In genomic region chr1:137838357-137838756, GRCm38 (mm10) we compare ENCODE assay signal across 26 mouse cellular contexts.
DNase-seq lines count a peak whose midpoint lies in the region; ATAC-seq lines count a peak whose summit lies in the region.
"Had no signal": no experiment of that assay in that cellular context is flagged by ENCODE, and none has a peak within 500 bp of the region (broad histone marks: within the 10 kb centered on the region; RNA-seq: fewer than 3 reads in every experiment).

No protein-coding gene starts in this region.

- no peak overlapping the region for H3K9ac ChIP-seq in forebrain, embryonic 16.5 days (replicated peaks; ENCODE audit: low read depth, low read length)
- H3K9ac ChIP-seq: heart, embryonic 13.5 days; limb, embryonic 13.5 days; liver, embryonic 12.5 days; midbrain, embryonic 15.5 days had no signal

- no peaks in the 10 kb centered on the region for H3K36me3 ChIP-seq in forebrain, embryonic 16.5 days (ENCODE audit: control insufficient read depth, insufficient read depth)
- H3K36me3 ChIP-seq: embryonic facial prominence, embryonic 10.5 days; heart, embryonic 13.5 days; limb, embryonic 13.5 days; liver, embryonic 12.5 days; midbrain, embryonic 15.5 days had no signal

- DNase-seq in left cerebral cortex, adult 11 months (ENCODE audit: low spot score), result peak; percentile 6
- DNase-seq in left cerebral cortex, postnatal 25 days (ENCODE audit: low spot score in 2 of 2), result no peak
- DNase-seq in Muller cell, postnatal 12 days (ENCODE audit: inconsistent ontology term), result peak; percentile 51
- peak; percentile 11 for DNase-seq in brain, adult 2 months (ENCODE audit: low read depth, low spot score)
- no peak for DNase-seq in layer of hippocampus, postnatal 36 days
- no peak for DNase-seq in embryo, embryonic 10.5 days (ENCODE audit: low spot score)
- DNase-seq: adrenal gland, postnatal 10 days; cerebellum, adult 9-10 months; gastrocnemius, postnatal 36 days; heart, adult 2 months; heart, postnatal 14 days; lung, adult 18-20 months; right cerebral cortex, adult 18-20 months; thymus, adult 2 months; thymus, postnatal 4 days had no signal

- H3K27me3 ChIP-seq in forebrain, embryonic 16.5 days (replicated peaks; ENCODE audit: control insufficient read depth, insufficient read depth, low read length), result no peaks in the 10 kb centered on the region
- H3K27me3 ChIP-seq: heart, embryonic 13.5 days; limb, embryonic 13.5 days; liver, embryonic 12.5 days; midbrain, embryonic 15.5 days had no signal

- WGBS in forebrain, embryonic 16.5 days, result 12% methylated on average over 8 of the region's 8 CpGs

- peak; percentile 90 for ATAC-seq in forebrain, embryonic 16.5 days
- ATAC-seq: activated CD4-positive, CD25-positive, alpha-beta regulatory T cell, adult 4 months; intestine, postnatal 0 days; liver, embryonic 12.5 days; midbrain, embryonic 15.5 days had no signal

- H3K9me3 ChIP-seq in forebrain, embryonic 16.5 days (ENCODE audit: control insufficient read depth, low read length), result no peaks in the 10 kb centered on the region
- H3K9me3 ChIP-seq: embryonic facial prominence, embryonic 10.5 days; heart, embryonic 13.5 days; limb, embryonic 13.5 days; liver, embryonic 12.5 days; midbrain, embryonic 15.5 days had no signal

- H3K4me3 ChIP-seq in forebrain, embryonic 16.5 days (replicated peaks; ENCODE audit: low read length), result no peak overlapping the region
- H3K4me3 ChIP-seq: embryonic facial prominence, embryonic 10.5 days; heart, adult 2 months; heart, embryonic 13.5 days; layer of hippocampus, adult 2 months; limb, embryonic 13.5 days; liver, embryonic 12.5 days; midbrain, embryonic 15.5 days; myocyte had no signal

- intact Hi-C loops in left cerebral cortex, postnatal 25 days (cut with DNase I), result no loop called here

- no peak overlapping the region for H3K4me2 ChIP-seq in forebrain, embryonic 16.5 days (ENCODE audit: low read length)
- H3K4me2 ChIP-seq: heart, embryonic 13.5 days; limb, embryonic 13.5 days; liver, embryonic 12.5 days; midbrain, embryonic 15.5 days had no signal

- peaks cover 10% of the 10 kb centered on the region; the same call in 1 of the 2 replicates for H3K4me1 ChIP-seq in forebrain, embryonic 16.5 days (replicated peaks; ENCODE audit: control insufficient read depth, insufficient read depth, low read length)
- H3K4me1 ChIP-seq: limb, embryonic 13.5 days; liver, embryonic 12.5 days had no signal

- no peak overlapping the region for H3K27ac ChIP-seq in forebrain, embryonic 16.5 days (ENCODE audit: low read length)
- H3K27ac ChIP-seq: embryonic facial prominence, embryonic 10.5 days; heart, adult 2 months; heart, embryonic 13.5 days; layer of hippocampus, adult 2 months; liver, embryonic 12.5 days; midbrain, embryonic 15.5 days; stomach, postnatal 0 days had no signal

Comparison
In these comparisons a context has a peak if more than half of its experiments do, and no peak if none do; other contexts are left out.
1. DNase-seq: peak in left cerebral cortex, adult 11 months (single experiment), Muller cell, postnatal 12 days (single experiment) and brain, adult 2 months (single experiment); none in left cerebral cortex, postnatal 25 days (0 of 2), layer of hippocampus, postnatal 36 days (0 of 2) and embryo, embryonic 10.5 days (single experiment).